Mouse (Mus musculus) adrenal gland, postnatal 36 days (tissue): ENCODE results near the gene Clcnkb. TPM values are rescaled to one million over a fixed set of nuclear protein-coding genes. Genes with fewer than 3 reads are reported as not detected.

Experiments used
- DNase-seq, 2 experiments: peaks; one replicate each; pipeline ENCODE4 v3.0.0; 2021; ENCODE audit warnings: mixed read lengths in 1 of 2
- long read RNA-seq, 2 experiments: library from polyadenylated mRNA; stranded (forward); transcript quantifications; one replicate each; pipeline ENCODE4 v2.0.0; 2021; ENCODE audit warnings: borderline sequencing depth in 2 of 2
- total RNA-seq, 2 experiments: library from RNA; stranded (reverse); gene quantifications; 2 replicates each; pipeline ENCODE4 v1.2.3; 2021

The Clcnkb gene
- total RNA-seq = not detected
- long read RNA-seq, experiment 1 = 0 reads
- long read RNA-seq, experiment 2 = 0 reads

DNA sequence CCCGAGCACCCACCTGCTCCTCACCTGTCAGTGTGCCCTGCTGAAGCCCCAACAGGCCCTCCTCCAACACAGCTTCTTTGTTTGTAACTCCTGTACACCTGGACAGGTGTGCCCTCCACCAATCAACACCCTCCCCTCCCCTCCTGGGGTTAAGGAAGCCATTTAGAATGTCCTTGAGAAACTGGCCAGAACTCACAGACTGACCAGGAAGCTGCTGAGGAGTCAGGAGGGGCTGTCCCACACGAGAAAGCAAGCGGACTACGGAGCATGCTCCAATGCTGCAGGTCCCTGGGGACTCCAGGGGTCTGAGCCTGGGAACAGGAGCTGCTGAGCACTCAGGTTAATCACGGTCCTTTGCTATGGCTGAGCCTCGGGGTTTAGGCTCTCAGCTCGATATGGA lies at the start of gene Clcnkb:
TSS of gene Clcnkb (minus strand) at position 91 of the 400 bp plus-strand sequence.
- no peak for DNase-seq

DNA sequence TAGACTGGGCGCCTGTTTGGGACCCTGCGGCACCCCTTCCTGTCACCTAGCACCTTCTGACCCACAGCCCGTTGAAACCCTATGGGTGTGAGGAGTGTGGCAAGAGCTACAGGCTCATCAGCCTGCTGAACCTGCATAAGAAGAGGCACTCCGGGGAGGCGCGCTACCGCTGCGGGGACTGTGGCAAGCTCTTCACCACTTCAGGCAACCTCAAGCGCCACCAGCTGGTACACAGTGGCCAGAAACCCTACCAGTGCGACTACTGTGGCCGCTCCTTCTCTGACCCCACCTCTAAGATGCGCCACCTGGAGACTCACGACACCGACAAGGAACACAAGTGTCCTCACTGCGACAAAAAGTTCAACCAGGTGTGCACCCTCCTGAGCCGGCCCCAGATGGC lies 48.9 kb upstream of the Clcnkb start:
- no peak for DNase-seq

DNA sequence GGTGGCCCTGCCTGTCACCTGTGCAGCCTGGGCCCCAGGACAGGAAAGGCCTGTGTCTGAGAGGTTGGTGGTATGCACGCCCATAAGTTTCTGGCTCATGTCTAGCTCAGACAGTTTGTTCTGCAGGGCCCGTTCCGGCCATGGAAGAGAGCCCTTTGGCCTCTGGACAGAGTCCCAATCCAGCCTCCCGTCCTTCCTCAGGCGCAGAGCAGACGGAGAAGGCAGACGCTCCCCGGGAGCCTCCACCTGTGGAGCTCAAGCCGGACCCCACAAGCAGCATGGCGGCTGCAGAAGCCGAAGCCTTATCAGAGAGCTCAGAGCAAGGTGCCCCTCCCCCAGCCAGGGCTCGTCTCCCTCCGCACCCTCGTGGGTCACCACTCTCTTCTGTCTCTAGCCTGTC lies 47.7 kb upstream of the Clcnkb start:
- no peak for DNase-seq

DNA sequence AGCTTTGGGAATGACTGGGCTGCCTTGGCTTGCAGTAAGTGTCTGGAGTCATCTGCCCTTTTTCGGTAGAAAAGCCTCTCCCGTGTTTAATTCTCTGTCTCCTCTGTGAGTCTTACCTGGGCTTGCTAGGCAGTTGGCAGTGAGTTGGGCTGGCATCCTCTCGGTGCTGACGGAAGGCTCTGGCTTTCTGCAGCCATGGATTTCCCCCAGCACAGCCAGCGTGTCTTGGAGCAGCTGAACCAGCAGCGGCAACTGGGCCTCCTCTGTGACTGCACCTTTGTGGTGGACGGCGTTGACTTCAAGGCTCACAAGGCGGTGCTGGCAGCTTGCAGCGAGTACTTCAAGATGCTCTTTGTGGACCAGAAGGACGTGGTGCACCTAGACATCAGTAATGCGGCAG lies 45.8 kb upstream of the Clcnkb start:
- DNase-seq = no peak

DNA sequence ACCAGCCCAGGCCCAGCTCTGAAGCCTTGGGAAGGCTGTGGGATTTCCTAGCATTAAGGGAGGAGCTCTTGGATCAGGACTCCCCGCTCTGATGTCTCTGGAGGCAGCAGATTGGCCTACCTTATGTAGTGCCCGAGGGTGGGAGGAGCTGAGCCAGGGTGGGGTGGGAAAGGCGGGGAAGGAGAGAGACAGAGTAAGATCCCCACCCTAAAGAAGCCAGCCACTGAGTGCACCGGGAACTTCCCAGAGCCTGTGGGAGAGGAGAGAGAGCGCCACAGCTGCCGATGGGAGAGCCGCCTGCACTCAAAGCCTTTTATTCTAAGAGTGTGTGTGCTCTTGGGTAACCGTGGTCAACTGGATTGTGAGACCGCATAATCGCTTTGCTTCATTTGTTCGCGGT lies 45.3 kb upstream of the Clcnkb start:
- no peak for DNase-seq

DNA sequence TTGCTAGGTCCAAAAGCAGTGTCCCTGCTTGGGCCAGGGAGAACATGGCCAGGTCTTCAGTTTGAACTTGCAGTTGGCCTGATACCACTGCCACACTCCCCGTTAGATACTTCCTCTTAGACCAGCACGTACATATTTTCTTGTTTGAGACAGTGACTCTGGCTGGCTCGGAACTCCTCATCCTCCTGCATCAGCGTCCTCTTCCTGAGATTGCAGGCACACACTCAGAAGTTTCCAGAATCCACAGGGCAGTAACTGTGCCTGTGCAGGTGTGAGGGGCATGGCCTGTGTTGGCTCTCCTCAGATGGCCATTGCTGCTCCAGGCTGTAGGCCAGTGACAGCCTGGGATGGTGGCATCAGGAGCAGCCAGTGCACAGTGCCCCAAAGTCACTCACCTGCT lies 44.7 kb upstream of the Clcnkb start:
- DNase-seq = no peak

DNA sequence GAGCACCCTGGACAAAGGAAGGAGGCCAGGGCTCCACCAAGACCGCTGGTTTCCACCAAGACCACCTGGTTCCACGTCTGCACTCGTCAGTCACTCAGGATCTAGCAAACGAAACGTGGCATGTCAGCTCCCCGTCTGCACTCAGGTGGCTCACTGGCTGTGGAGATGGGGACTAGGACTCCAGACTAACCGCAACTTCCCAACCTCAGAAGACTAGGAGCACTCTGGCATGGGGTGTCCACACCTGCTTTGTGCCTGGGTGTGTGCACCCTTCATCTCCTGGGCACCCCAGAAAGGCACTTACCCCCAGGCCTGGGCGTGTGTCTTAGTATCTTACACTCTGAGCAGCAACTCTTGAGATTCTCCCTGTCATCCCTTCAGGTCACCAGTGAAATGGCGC lies 44.0 kb upstream of the Clcnkb start:
- DNase-seq = no peak

- no peak for DNase-seq
These were observed 43.1 kb upstream of the Clcnkb start for GRCm38 (mm10) chr4:141458888-141459287.

- DNase-seq = no peak
These were observed 42.4 kb upstream of the Clcnkb start for GRCm38 (mm10) chr4:141458236-141458635.

DNA sequence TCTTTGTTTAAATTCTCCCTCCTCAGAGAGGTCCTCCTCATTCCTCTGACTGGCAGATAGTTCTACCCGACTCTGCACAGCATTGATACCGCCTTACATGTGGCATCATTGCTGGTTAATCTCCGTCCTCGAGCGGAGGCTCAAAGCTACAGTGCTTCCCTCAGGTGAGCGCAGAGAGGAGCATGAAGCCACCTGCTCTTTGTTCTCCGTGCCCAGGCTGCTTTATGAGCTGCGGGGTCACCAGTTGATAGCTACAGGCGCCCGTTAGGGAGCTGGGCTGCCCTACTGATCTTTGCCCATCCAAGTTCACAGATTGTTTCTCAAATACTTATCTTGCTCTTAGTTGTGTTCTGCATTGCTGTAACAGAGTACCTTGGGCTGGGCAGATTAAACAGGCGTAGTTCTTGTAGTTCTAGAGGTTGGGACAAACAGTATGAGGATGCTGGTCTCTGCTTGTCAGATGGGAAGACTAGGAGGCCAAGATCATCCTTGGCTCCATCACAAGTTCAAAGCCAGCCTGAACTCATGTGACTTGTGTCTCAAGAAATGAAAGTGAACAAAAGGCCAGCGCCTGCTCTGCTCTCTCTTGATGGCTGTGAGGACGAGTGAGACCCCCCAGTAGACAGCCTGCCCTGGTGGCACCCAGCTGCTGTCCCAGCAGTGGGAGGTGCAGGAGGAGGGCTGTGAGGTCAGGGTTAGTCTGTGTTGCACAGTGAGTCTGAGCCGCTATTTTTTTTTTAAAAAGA lies 40.6 kb upstream of the Clcnkb start:
- no peak for DNase-seq

DNA sequence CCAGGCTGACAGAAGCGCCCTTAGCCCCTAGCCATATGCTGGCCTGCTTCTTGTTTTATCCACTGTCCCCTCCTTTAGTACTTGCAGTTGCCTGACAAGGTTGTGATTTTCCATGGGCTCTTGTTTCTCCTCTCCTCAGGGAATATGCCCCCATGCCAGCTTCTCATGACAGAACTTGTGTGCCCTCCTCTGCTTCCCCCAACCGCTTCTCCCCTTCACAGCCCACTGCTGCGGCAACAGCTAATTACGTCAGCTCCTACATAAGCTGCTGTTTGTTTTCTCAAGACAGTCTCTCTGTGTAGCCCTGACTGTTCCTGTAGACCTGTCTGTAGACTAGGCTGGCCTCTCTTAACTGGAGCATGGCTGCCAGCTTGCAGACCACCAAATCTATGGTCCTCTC lies 39.7 kb upstream of the Clcnkb start:
- DNase-seq = no peak

- DNase-seq = peak; percentile 46 to 48
These were observed 39.0 kb upstream of the Clcnkb start for GRCm38 (mm10) chr4:141454581-141455350.

DNA sequence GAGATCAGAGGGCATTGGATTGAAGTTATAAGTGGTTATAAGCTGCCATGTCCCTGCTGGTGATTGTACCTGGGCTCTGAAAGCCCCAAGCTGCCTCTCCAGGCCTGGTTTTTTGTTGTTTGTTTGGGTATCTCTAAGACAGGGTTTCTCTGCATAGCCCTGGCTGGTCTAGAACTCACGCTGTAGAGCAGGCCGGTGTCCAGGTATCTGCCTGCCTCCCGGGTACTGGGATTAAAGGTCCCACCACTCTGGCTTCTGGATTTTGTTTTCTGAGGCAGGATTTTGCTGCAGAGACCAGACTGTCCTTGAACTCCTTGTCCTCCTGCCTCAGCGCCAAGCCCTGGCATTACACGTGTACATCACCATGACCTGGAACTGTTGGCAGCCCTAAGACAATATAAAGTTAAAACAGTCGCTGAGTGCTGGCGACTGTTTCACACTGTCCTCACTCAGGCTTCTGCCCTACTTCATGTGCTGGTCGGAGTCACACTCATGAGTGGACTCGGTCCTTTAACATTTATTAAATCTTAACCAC lies 36.2 kb upstream of the Clcnkb start:
- DNase-seq = peak; percentile 45 to 65

- no peak for DNase-seq
These were observed 35.4 kb upstream of the Clcnkb start for GRCm38 (mm10) chr4:141451251-141451650.

- no peak for DNase-seq
These were observed 30.4 kb upstream of the Clcnkb start for GRCm38 (mm10) chr4:141446211-141446610.

DNA sequence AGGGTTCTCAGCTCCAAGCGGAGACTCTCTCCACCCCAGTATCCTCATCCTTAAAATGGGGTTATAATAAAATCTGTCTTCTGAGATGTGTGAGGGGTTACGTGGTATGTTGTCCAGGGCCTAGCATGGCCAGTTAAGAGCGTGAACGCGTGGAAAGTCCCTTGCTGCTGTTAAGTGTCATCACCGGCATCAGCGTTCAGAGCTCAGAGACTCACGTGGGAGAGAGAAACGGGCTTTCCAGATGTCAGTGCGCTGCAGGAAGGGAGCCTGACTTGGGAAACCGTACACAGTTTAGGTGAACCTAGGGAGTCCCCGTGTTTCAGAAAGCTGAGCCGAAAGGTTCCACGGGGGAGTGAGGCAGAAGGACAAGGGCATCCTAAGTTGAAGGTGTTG lies 29.5 kb upstream of the Clcnkb start:
- DNase-seq = no peak

GRCm38 (mm10) chr4:141444451-141445327 lies 28.9 kb upstream of the Clcnkb start, which contains the start of gene Zbtb17:
Zbtb17 (plus strand) TSS chr4:141444654.
- DNase-seq = peak; percentile 92 to 95

DNA sequence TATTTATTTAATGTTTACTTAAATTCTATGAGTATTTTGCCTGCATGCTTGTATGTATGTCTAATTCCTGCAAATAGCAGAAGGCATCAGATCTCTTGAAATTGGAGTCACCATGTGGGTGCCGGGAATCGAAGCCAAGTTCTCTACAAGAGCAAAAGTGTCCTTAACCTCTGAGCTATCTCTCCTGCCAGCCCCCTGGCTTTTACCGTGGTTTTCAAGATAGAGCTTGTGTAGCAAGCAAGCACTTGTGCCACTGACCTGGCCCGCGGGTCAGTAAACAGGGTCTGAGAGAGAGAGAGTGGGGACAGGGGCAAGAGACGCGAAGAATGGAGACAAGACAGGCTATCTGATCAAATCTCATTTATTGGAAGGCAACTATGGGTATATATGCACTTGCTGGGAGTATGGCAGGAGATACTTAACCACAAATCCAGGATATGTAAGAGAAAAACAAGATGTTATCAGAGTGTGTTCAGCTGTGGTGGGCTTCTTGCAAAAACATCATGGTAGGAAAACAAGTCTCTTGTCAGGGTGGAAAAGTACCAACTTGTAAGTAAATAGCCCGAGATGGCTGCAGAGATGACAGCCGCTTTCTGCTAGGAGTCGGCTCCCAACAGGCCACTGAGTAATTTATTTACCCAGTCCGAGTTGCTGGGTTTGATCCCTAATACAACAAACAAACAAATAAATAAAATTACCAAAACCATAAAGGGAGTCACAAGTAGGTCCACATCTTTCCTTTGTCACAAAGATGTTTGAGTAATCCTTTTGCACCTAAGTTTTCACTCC lies 28.0 kb upstream of the Clcnkb start:
- DNase-seq = no peak

DNA sequence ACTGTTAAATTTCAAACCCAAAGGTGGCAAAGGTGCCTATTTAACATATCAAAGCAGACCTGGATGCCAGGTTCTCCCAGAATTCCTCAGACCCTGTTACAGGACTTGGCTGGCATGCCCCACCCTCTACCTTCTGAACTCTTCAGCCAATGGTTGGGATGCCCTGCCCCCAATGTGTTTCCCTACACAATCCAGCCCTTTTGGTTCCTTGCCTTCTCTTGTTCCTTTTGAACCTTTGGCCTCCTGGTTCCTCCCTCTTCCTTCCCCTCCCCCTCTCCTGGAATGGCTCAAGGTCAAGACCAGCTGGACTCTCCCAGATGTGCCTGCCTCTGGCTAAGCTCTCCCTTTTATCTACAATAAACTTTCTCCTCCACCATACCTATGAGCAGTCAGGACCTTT lies 25.1 kb upstream of the Clcnkb start:
- DNase-seq = no peak

DNA sequence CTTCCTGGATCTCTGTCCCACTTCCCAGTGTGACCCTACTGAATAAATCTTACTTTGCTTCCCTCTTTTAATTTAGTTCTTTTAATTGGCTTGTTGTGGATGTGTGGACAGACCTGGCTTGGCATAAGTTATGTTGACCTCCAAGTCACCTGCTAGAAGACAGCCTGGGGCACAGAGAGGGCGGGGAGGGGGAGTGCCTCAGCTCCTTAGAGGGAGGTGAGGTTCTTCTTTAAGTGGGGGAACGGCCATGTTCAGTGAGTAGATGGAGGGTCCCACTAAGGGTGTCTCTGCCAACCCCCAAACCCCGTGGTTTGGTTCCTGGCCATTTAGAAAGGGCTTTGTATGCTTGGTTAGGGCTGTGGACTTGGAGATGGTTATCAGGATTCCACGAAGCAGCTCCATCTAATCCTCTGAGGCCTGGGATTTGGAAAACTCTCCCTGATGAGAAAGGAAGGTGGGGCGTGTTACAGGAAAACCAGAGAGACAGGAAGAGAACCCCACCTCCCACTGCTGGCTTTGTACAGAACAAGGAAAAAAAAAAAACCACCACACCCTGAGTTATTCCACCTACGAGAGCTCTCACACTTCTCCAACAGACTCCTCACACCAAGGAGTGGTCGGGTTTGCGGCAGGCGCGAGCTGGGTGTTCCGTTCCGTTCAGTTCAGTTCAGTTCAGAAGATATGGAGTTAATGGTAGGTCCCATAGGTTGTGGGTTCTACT lies 23.4 kb upstream of the Clcnkb start:
- no peak for DNase-seq

DNA sequence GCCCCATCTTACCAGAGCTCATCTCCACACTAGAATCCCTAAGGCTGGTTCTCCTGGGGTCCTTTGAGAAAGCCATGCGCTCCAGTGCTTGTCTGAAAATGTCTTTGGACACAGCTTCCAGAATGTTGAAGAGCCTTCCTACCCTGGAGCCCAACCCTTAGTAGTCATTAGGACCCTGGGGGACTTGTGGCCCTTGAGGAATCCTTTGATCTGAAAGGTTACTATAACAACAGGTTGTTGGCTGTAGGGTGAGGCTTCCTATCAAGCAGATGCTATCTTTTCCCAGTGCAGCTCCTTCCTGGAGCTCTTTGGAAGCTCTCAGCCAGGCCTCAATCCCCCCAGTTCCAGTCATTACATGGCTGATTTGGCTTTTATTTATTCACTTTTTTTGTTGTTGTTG lies 20.2 kb upstream of the Clcnkb start, which contains the start of gene Srarp:
TSS of gene Srarp (minus strand) at position 132 of the 400 bp plus-strand sequence.
- no peak for DNase-seq
